8 mouse cellular contexts compared by ENCODE assay signal in the genomic region with DNA sequence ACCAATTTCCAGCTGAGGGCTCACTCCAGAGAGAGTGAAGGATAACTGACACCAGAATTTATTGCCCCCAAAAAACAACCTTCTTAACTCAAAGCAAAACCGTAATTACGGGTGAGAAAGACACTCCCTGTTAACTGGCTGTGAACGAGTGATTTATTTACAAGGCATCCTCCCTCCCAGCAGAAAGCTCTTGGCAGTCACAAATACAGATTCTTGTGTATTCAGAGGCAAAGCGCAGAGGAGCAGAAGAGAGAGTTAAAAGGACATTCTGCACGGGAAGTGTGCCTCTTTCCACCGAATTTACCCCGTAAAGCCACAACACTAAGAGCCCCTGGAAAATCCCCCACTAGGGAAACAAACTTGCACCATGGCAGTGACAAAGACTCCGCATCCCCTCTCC.
A peak's percentile ranks its signal among the peaks of the same experiment; 100 is the strongest.
DNase-seq lines count a peak whose midpoint lies in the region; ATAC-seq lines count a peak whose summit lies in the region.

No protein-coding gene starts in this region.

- peak overlapping the region; percentile 37 for H3K4me2 ChIP-seq in kidney, embryonic 16.5 days (replicated peaks; ENCODE audit: low read depth, low read length)
- H3K4me2 ChIP-seq in kidney, embryonic 14.5 days (replicated peaks; ENCODE audit: low read depth, low read length): no peak overlapping the region; the same call in 1 of the 2 replicates
- H3K4me2 ChIP-seq in neural tube, embryonic 13.5 days: peak overlapping the region; percentile 24; the same call in 1 of the 2 replicates

- H3K4me1 ChIP-seq in kidney, embryonic 16.5 days (ENCODE audit: insufficient read depth, low read length): peaks cover 54% of the 10 kb centered on the region
- peaks cover 43% of the 10 kb centered on the region for H3K4me1 ChIP-seq in kidney, embryonic 14.5 days (ENCODE audit: control insufficient read depth, insufficient read depth, low read length)
- peaks cover 29% of the 10 kb centered on the region for H3K4me1 ChIP-seq in neural tube, embryonic 13.5 days (replicated peaks)

- 5% methylated on average over 8 of the region's 8 CpGs for WGBS in kidney, embryonic 16.5 days
- WGBS in kidney, embryonic 14.5 days: 7% methylated on average over 8 of the region's 8 CpGs
- 3% methylated on average over 8 of the region's 8 CpGs for WGBS in neural tube, embryonic 13.5 days

- peak overlapping the region; percentile 51 for H3K27ac ChIP-seq in kidney, embryonic 16.5 days (ENCODE audit: low read length)
- no peak overlapping the region for H3K27ac ChIP-seq in kidney, embryonic 14.5 days (ENCODE audit: low read depth, low read length)
- 0 out of 2 replicates have a peak overlapping the region, but pooled peaks have one; percentile 3 for H3K27ac ChIP-seq in neural tube, embryonic 13.5 days (replicated peaks)

- no peak overlapping the region for H3K4me3 ChIP-seq in kidney, embryonic 16.5 days (ENCODE audit: low read length)
- no peak overlapping the region for H3K4me3 ChIP-seq in kidney, embryonic 14.5 days (ENCODE audit: low read length)
- no peak overlapping the region for H3K4me3 ChIP-seq in neural tube, embryonic 13.5 days

- H3K27me3 ChIP-seq in kidney, embryonic 16.5 days (ENCODE audit: insufficient read depth, low read length): no peaks in the 10 kb centered on the region
- no peaks in the 10 kb centered on the region for H3K27me3 ChIP-seq in kidney, embryonic 14.5 days (ENCODE audit: control insufficient read depth, insufficient read depth, low read length)
- peaks cover 15% of the 10 kb centered on the region; the same call in 1 of the 2 replicates for H3K27me3 ChIP-seq in neural tube, embryonic 13.5 days

- no peak overlapping the region for H3K9ac ChIP-seq in kidney, embryonic 16.5 days (replicated peaks; ENCODE audit: low read length)
- H3K9ac ChIP-seq in kidney, embryonic 14.5 days (ENCODE audit: low read depth, low read length): no peak overlapping the region
- no peak overlapping the region for H3K9ac ChIP-seq in neural tube, embryonic 13.5 days

- ATAC-seq in kidney, embryonic 16.5 days (ENCODE audit: low FRiP score, low TSS enrichment): no peak
- no peak for ATAC-seq in kidney, embryonic 14.5 days (ENCODE audit: low FRiP score, low TSS enrichment)
- ATAC-seq in neural tube, embryonic 13.5 days (ENCODE audit: low read depth): peak; percentile 43; the same call in 1 of the 2 replicates
- ATAC-seq in frontal cortex, adult (ENCODE audit: low TSS enrichment): no peak

- H3K9me3 ChIP-seq in kidney, embryonic 16.5 days (ENCODE audit: low read length): no peaks in the 10 kb centered on the region
- H3K9me3 ChIP-seq in kidney, embryonic 14.5 days (ENCODE audit: control insufficient read depth, low read length): no peaks in the 10 kb centered on the region
- no peaks in the 10 kb centered on the region for H3K9me3 ChIP-seq in neural tube, embryonic 13.5 days

- peak; percentile 47 for DNase-seq in embryo, embryonic 9.5 days (ENCODE audit: extremely low spot score)
- peak; percentile 59 for DNase-seq in forelimb bud, embryonic 11.5 days (ENCODE audit: low read depth, low spot score)
- no peak for DNase-seq in layer of hippocampus, postnatal 10 days (ENCODE audit: low spot score in 2 of 2)
- DNase-seq in right cerebral cortex, adult 18-20 months: no peak

- no peaks in the 10 kb centered on the region for H3K36me3 ChIP-seq in kidney, embryonic 16.5 days (ENCODE audit: insufficient read depth, low read length)
- H3K36me3 ChIP-seq in kidney, embryonic 14.5 days (ENCODE audit: control insufficient read depth, insufficient read depth, low read length): no peaks in the 10 kb centered on the region
- no peaks in the 10 kb centered on the region for H3K36me3 ChIP-seq in neural tube, embryonic 13.5 days

Comparison
In these comparisons a context has a peak if more than half of its experiments do, and no peak if none do; other contexts are left out.
1. DNase-seq: peak in embryo, embryonic 9.5 days (single experiment) and forelimb bud, embryonic 11.5 days (single experiment); none in layer of hippocampus, postnatal 10 days (0 of 2) and right cerebral cortex, adult 18-20 months (single experiment).